Mouse (Mus musculus) spleen, adult 2 months (tissue): ENCODE measurements around the gene A930017K11Rik. TPM values are rescaled to one million over a fixed set of nuclear protein-coding genes. Genes with fewer than 3 reads are reported as not detected.

Experiments
- DNase-seq, 2 experiments: peaks; one replicate each; pipeline versions ENCODE4 v3.0.0 to v3.0.0-alpha.2; 2012 to 2021; ENCODE audit warnings: low spot score in 2 of 2, low read depth in 1 of 2
- H3K27ac ChIP-seq: fragments of 200-500 bp; 2 replicates; pipeline ENCODE4 v1.5.1; 2012; ENCODE audit warnings: low read length, inconsistent platforms; ENCODE audit not compliant: insufficient read depth
- H3K27me3 ChIP-seq: fragments of 200-500 bp; 2 replicates; pipeline ENCODE4 v1.6.1; 2012; ENCODE audit warnings: mild to moderate bottlenecking, moderate library complexity, low read length, inconsistent platforms; ENCODE audit not compliant: control insufficient read depth, insufficient read depth
- H3K36me3 ChIP-seq: fragments of 200-500 bp; 2 replicates; pipeline ENCODE4 v1.6.1; 2012; ENCODE audit warnings: mild to moderate bottlenecking, low read length, inconsistent platforms; ENCODE audit not compliant: control insufficient read depth, insufficient read depth
- H3K4me1 ChIP-seq: fragments of 200-500 bp; 2 replicates; pipeline ENCODE4 v1.6.1; 2011; ENCODE audit warnings: inconsistent platforms; ENCODE audit not compliant: control insufficient read depth, insufficient read depth, insufficient read length
- H3K4me3 ChIP-seq: fragments of 200-500 bp; 2 replicates; pipeline ENCODE4 v1.5.1; 2011; ENCODE audit warnings: mild to moderate bottlenecking, inconsistent platforms; ENCODE audit not compliant: insufficient read depth, insufficient read length; ENCODE audit errors: extremely low read depth
- CTCF ChIP-seq: fragments of 200-500 bp; IDR thresholded peaks from 2 replicates; pipeline ENCODE4 v1.5.1; 2011; ENCODE audit warnings: mild to moderate bottlenecking, inconsistent platforms; ENCODE audit not compliant: insufficient read depth, insufficient read length, insufficient replicate concordance; ENCODE audit errors: extremely low read depth
- POLR2A ChIP-seq: fragments of 200-500 bp; IDR thresholded peaks from 2 replicates; pipeline ENCODE4 v1.6.1; 2011; ENCODE audit warnings: low read depth, low read length, inconsistent platforms
- WGBS: fragments of 180-500 bp; shearing (Covaris S2); methylation state at CpG from one replicate; pipeline ENCODE4 v1.1.7; 2018; 5-methylcytosine and 5-hydroxymethylcytosine counted together
- polyA plus RNA-seq: library from polyadenylated mRNA; depleted of rRNA; stranded (reverse); fragments of >200 nt; gene quantifications from 2 replicates; pipeline ENCODE4 v1.2.3, GENCODE M21; 2012; rRNA removed

The A930017K11Rik gene
- polyA plus RNA-seq, 1 experiment = not detected

- no peak overlapping the region for H3K4me3 ChIP-seq
- TF ChIP-seq CTCF = no peak
- no peak for TF ChIP-seq POLR2A
- no peak overlapping the region for H3K27ac ChIP-seq
- 27% methylated on average over 3 of the region's 3 CpGs for WGBS
- no peaks in the 10 kb centered on the region; the same call in 1 of the 2 replicates for H3K4me1 ChIP-seq
- no peaks in the 10 kb centered on the region; the same call in 1 of the 2 replicates for H3K36me3 ChIP-seq
- peak in 1 of 2 experiments; percentile 42 for DNase-seq
- H3K27me3 ChIP-seq = no peaks in the 10 kb centered on the region
These were observed 49.3 kb downstream of the A930017K11Rik start for GRCm38 (mm10) chr17:25903061-25903460.

- Histone ChIP-seq H3K4me1 (peaks cover 4% of the 10 kb centered on the region; the same call in 1 of the 2 replicates), H3K36me3 (no peaks in the 10 kb centered on the region; the same call in 1 of the 2 replicates), H3K27me3 (no peaks in the 10 kb centered on the region), H3K4me3 (no peak overlapping the region), H3K27ac (no peak overlapping the region)
- no peak for TF ChIP-seq CTCF
- 90% methylated on average over 1 of the region's 1 CpGs for WGBS
- DNase-seq = no peak
These were observed 52.2 kb downstream of the A930017K11Rik start for GRCm38 (mm10) chr17:25900193-25900592.

Other genes with a start within 250 kb of the A930017K11Rik start
- gene Gng13, start 235.4 kb downstream of the A930017K11Rik start, polyA plus RNA-seq = 0.16 TPM in 1 of 2 replicates, not detected in the other
- gene Chtf18, start 225.1 kb downstream of the A930017K11Rik start, polyA plus RNA-seq = 10.6 and 13.0 TPM in 2 replicates
- gene Rpusd1, start 224.9 kb downstream of the A930017K11Rik start, polyA plus RNA-seq = 25.9 and 37.9 TPM in 2 replicates
- gene Mslnl, start 216.5 kb downstream of the A930017K11Rik start, polyA plus RNA-seq = 0.09 and 0.13 TPM in 2 replicates
- gene Msln, start 198.2 kb downstream of the A930017K11Rik start, polyA plus RNA-seq = 3.1 and 6.8 TPM in 2 replicates
- 18.6 and 20.7 TPM in 2 replicates for gene Narfl, start 178.8 kb downstream of the A930017K11Rik start, polyA plus RNA-seq
- gene Haghl, start 166.9 kb downstream of the A930017K11Rik start, polyA plus RNA-seq = 37.9 and 49.4 TPM in 2 replicates
- gene Ccdc78, start 166.0 kb downstream of the A930017K11Rik start, polyA plus RNA-seq = 0.08 TPM in 1 of 2 replicates, not detected in the other
- gene Fam173a, start 159.7 kb downstream of the A930017K11Rik start, polyA plus RNA-seq = 96.7 and 113 TPM in 2 replicates
- gene AC134908.4, start 156.9 kb downstream of the A930017K11Rik start, polyA plus RNA-seq = 1.1 TPM in 1 of 2 replicates, not detected in the other
- gene Metrn, start 155.4 kb downstream of the A930017K11Rik start, polyA plus RNA-seq = 37.6 and 61.5 TPM in 2 replicates
- 1.2 and 1.4 TPM in 2 replicates for gene Fbxl16, start 143.5 kb downstream of the A930017K11Rik start, polyA plus RNA-seq
- 33.6 and 38.6 TPM in 2 replicates for gene Wdr24, start 128.9 kb downstream of the A930017K11Rik start, polyA plus RNA-seq
- 30.9 and 31.3 TPM in 2 replicates for gene Jmjd8, start 123.7 kb downstream of the A930017K11Rik start, polyA plus RNA-seq
- 85.4 and 104 TPM in 2 replicates for gene Stub1, start 119.2 kb downstream of the A930017K11Rik start, polyA plus RNA-seq
- gene Rhbdl1, start 115.3 kb downstream of the A930017K11Rik start, polyA plus RNA-seq = 5.5 and 7.3 TPM in 2 replicates
- gene Gm20683, start 110.8 kb downstream of the A930017K11Rik start, polyA plus RNA-seq = 29.5 and 34.1 TPM in 2 replicates
- gene Rhot2, start 107.7 kb downstream of the A930017K11Rik start, polyA plus RNA-seq = 62.1 and 77.0 TPM in 2 replicates
- gene Wdr90, start 91.1 kb downstream of the A930017K11Rik start, polyA plus RNA-seq = 34.5 and 45.0 TPM in 2 replicates
- gene Mcrip2, start 83.8 kb downstream of the A930017K11Rik start, polyA plus RNA-seq = 17.3 and 21.7 TPM in 2 replicates
- 53.6 and 81.2 TPM in 2 replicates for gene Mettl26, start 77.5 kb downstream of the A930017K11Rik start, polyA plus RNA-seq
- 0.74 and 0.99 TPM in 2 replicates for gene Wfikkn1, start 71.7 kb downstream of the A930017K11Rik start, polyA plus RNA-seq
- 26.8 and 31.6 TPM in 2 replicates for gene Rab40c, start 32.8 kb downstream of the A930017K11Rik start, polyA plus RNA-seq
- gene Pigq, start 7.6 kb downstream of the A930017K11Rik start, polyA plus RNA-seq = 203 and 239 TPM in 2 replicates
- gene Nhlrc4, start 7.6 kb downstream of the A930017K11Rik start, polyA plus RNA-seq = 4.3 and 4.7 TPM in 2 replicates
- gene Capn15, start 33.2 kb upstream of the A930017K11Rik start, polyA plus RNA-seq = 35.0 and 45.9 TPM in 2 replicates
- 13.3 and 13.6 TPM in 2 replicates for gene Rab11fip3, start 117.0 kb upstream of the A930017K11Rik start, polyA plus RNA-seq
- gene Decr2, start 137.8 kb upstream of the A930017K11Rik start, polyA plus RNA-seq = 5.7 and 5.8 TPM in 2 replicates
- gene Nme4, start 143.0 kb upstream of the A930017K11Rik start, polyA plus RNA-seq = 13.7 and 17.7 TPM in 2 replicates
- gene Tmem8, start 160.7 kb upstream of the A930017K11Rik start, polyA plus RNA-seq = 44.9 and 58.3 TPM in 2 replicates
- 39.5 and 49.5 TPM in 2 replicates for gene Mrpl28, start 170.9 kb upstream of the A930017K11Rik start, polyA plus RNA-seq
- 18.6 and 18.9 TPM in 2 replicates for gene Axin1, start 186.1 kb upstream of the A930017K11Rik start, polyA plus RNA-seq
- gene Pdia2, start 246.5 kb upstream of the A930017K11Rik start, polyA plus RNA-seq = 47.8 and 49.0 TPM in 2 replicates